10 mouse cellular contexts compared by ENCODE assay signal in the genomic region with DNA sequence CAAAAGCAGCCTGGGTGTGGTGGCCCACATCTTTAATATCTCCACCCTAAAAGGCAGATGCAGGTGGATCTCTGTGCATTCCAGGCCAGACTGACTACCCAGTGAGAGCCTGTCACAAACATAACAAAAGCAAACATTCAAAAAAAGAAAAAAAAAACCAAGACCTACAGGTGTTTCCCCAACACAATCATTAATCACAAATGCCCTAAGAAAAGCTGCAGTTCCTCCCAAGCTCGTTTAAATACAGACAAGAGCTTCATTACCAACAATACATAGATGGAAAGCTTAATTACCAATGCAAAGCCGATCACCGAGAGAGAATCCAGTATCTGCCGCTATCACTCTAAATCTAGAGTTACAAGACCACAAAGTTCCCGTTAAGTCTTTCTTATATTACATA. TPM values are rescaled to one million over a fixed set of nuclear protein-coding genes. Genes with fewer than 3 reads are reported as not detected.
DNase-seq lines count a peak whose midpoint lies in the region; ATAC-seq lines count a peak whose summit lies in the region.
"Had no signal": no experiment of that assay in that cellular context is flagged by ENCODE, and none has a peak within 500 bp of the region (broad histone marks: within the 10 kb centered on the region; RNA-seq: fewer than 3 reads in every experiment).

No protein-coding gene starts in this region.

- no peak overlapping the region; the same call in 1 of the 2 replicates for H3K9ac ChIP-seq in heart, embryonic 15.5 days
- H3K9ac ChIP-seq in hindbrain, embryonic 14.5 days: peak overlapping the region; percentile 92
- H3K9ac ChIP-seq in midbrain, embryonic 15.5 days: peak overlapping the region; percentile 87

- H3K4me3 ChIP-seq in heart, embryonic 15.5 days: peak overlapping the region; percentile 65
- H3K4me3 ChIP-seq in hindbrain, embryonic 14.5 days (replicated peaks; ENCODE audit: low read length): peak overlapping the region; percentile 61
- H3K4me3 ChIP-seq in midbrain, embryonic 15.5 days: peak overlapping the region; percentile 81

- peaks cover 31% of the 10 kb centered on the region for H3K4me1 ChIP-seq in heart, embryonic 15.5 days (replicated peaks)
- H3K4me1 ChIP-seq in hindbrain, embryonic 14.5 days (replicated peaks; ENCODE audit: control insufficient read depth, insufficient read depth, low read length): peaks cover 15% of the 10 kb centered on the region
- peaks cover 30% of the 10 kb centered on the region for H3K4me1 ChIP-seq in midbrain, embryonic 15.5 days

- no peak overlapping the region; the same call in 1 of the 2 replicates for H3K27ac ChIP-seq in heart, embryonic 15.5 days
- no peak overlapping the region for H3K27ac ChIP-seq in hindbrain, embryonic 14.5 days
- H3K27ac ChIP-seq in midbrain, embryonic 15.5 days: 0 out of 2 replicates have a peak overlapping the region, but pooled peaks have one; percentile 93

- H3K4me2 ChIP-seq in heart, embryonic 15.5 days: peak overlapping the region; percentile 83
- H3K4me2 ChIP-seq in hindbrain, embryonic 14.5 days (replicated peaks): peak overlapping the region; percentile 71
- H3K4me2 ChIP-seq in midbrain, embryonic 15.5 days: peak overlapping the region; percentile 57

- ATAC-seq in heart, embryonic 15.5 days (replicated peaks; ENCODE audit: insufficient number of reproducible peaks, insufficient read depth, low FRiP score, low read depth): no peak
- no peak for ATAC-seq in hindbrain, embryonic 14.5 days (ENCODE audit: low FRiP score)
- ATAC-seq in midbrain, embryonic 15.5 days (replicated peaks): no peak

- no peaks in the 10 kb centered on the region for H3K36me3 ChIP-seq in heart, embryonic 15.5 days
- no peaks in the 10 kb centered on the region for H3K36me3 ChIP-seq in hindbrain, embryonic 14.5 days (replicated peaks; ENCODE audit: control insufficient read depth, insufficient read depth)
- H3K36me3 ChIP-seq in midbrain, embryonic 15.5 days (replicated peaks): no peaks in the 10 kb centered on the region

- 14% methylated on average over 5 of the region's 5 CpGs for WGBS in heart, embryonic 15.5 days
- 3% methylated on average over 5 of the region's 5 CpGs for WGBS in hindbrain, embryonic 14.5 days
- 1% methylated on average over 5 of the region's 5 CpGs for WGBS in midbrain, embryonic 15.5 days

- DNase-seq in heart, adult 8-10 months (ENCODE audit: low spot score): no peak
- DNase-seq in R1 (ENCODE audit: low read depth, low spot score): peak; percentile 35
- no peak for DNase-seq in hindbrain, embryonic 14.5 days (ENCODE audit: low spot score)
- DNase-seq in urinary bladder, postnatal 25 days (ENCODE audit: low spot score): no peak
- no peak for DNase-seq in urinary bladder, postnatal 14 days (ENCODE audit: low spot score)
- no peak for DNase-seq in kidney, adult 11 months

- H3K9me3 ChIP-seq in heart, embryonic 15.5 days (replicated peaks): no peaks in the 10 kb centered on the region
- H3K9me3 ChIP-seq in hindbrain, embryonic 14.5 days (ENCODE audit: control insufficient read depth, low read length): no peaks in the 10 kb centered on the region
- no peaks in the 10 kb centered on the region for H3K9me3 ChIP-seq in midbrain, embryonic 15.5 days

- no peaks in the 10 kb centered on the region for H3K27me3 ChIP-seq in heart, embryonic 15.5 days
- no peaks in the 10 kb centered on the region for H3K27me3 ChIP-seq in hindbrain, embryonic 14.5 days (ENCODE audit: control insufficient read depth, insufficient read depth, low read length)
- no peaks in the 10 kb centered on the region for H3K27me3 ChIP-seq in midbrain, embryonic 15.5 days (replicated peaks)
- H3K27me3 ChIP-seq: Patski had no signal

RNA-seq across cellular contexts. Expression of a gene that starts 1.5 kb away (rescaled TPM):
- 20.2 and 20.5 TPM in 2 replicates for polyA plus RNA-seq in heart, embryonic 15.5 days (2015; fragmentation: Nextera tagmentation; extraction: Ambion mirVana)
- 10 to 100 TPM; 21.1 to 28.0 (median 23.5) TPM for total RNA-seq in heart, adult 8-10 months (2022)
- polyA plus RNA-seq in hindbrain, embryonic 14.5 days (2014; fragmentation: Nextera tagmentation; extraction: Ambion mirVana): 65.6 and 80.9 TPM in 2 replicates
- polyA plus RNA-seq in midbrain, embryonic 15.5 days (2015; fragmentation: Nextera tagmentation; extraction: Ambion mirVana): 76.2 and 78.3 TPM in 2 replicates
- polyA plus RNA-seq: erythroblast, embryonic 14.5 days had no signal
